Mouse (Mus musculus) forebrain, postnatal 0 days (tissue): ENCODE results near the gene Gm49383. TPM values are rescaled to one million over a fixed set of nuclear protein-coding genes. Genes with fewer than 3 reads are reported as not detected.

ENCODE experiments used
- ATAC-seq: fragments of 200-750 bp; cut with Nextera tagmentation; 2 replicates; pipeline ENCODE4 v1.8.0; 2017; ENCODE audit warnings: mild to moderate bottlenecking, moderate library complexity
- DNase-seq: peaks from one replicate; pipeline ENCODE4 v3.0.0-alpha.2; 2015
- H3K27ac ChIP-seq: fragments of 300-500 bp; sonication (generic); 2 replicates; pipeline ENCODE4 v1.5.1; 2014; ENCODE audit warnings: low read depth, mild to moderate bottlenecking, antibody characterized with exemption, low read length, moderate library complexity, mixed read lengths
- H3K27me3 ChIP-seq: fragments of 300-500 bp; sonication (generic); 2 replicates; pipeline ENCODE4 v1.6.1; 2014; ENCODE audit warnings: mild to moderate bottlenecking, low read length, mixed read lengths; ENCODE audit not compliant: insufficient read depth
- H3K36me3 ChIP-seq: fragments of 300-500 bp; sonication (generic); 2 replicates; pipeline ENCODE4 v1.6.1; 2014; ENCODE audit warnings: mild to moderate bottlenecking, moderate library complexity; ENCODE audit not compliant: insufficient read depth
- H3K4me1 ChIP-seq: fragments of 300-500 bp; sonication (generic); 2 replicates; pipeline ENCODE4 v1.6.1; 2014; ENCODE audit warnings: antibody characterized with exemption; ENCODE audit not compliant: insufficient read depth
- H3K4me2 ChIP-seq: fragments of 300-500 bp; sonication (generic); 2 replicates; pipeline ENCODE4 v1.6.1; 2014; ENCODE audit warnings: low read depth, mild to moderate bottlenecking, moderate library complexity
- H3K4me3 ChIP-seq: fragments of 300-500 bp; sonication (generic); 2 replicates; pipeline ENCODE4 v1.5.1; 2014; ENCODE audit warnings: low read depth, low read length, mixed read lengths
- H3K9ac ChIP-seq: fragments of 300-500 bp; sonication (generic); 2 replicates; pipeline ENCODE4 v1.6.1; 2014; ENCODE audit warnings: mild to moderate bottlenecking
- H3K9me3 ChIP-seq: fragments of 300-500 bp; sonication (generic); 2 replicates; pipeline ENCODE4 v1.6.1; 2016; ENCODE audit warnings: low read length
- CTCF ChIP-seq: sonication (generic); IDR thresholded peaks from 2 replicates; pipeline ENCODE4 v1.5.1; 2016; ENCODE audit warnings: antibody characterized with exemption, control low read depth, low read depth
- WGBS: fragments of 180-500 bp; shearing (Covaris S2); extraction: QIAGEN DNeasy Blood & Tissue Kit; methylation state at CpG from one replicate; pipeline ENCODE4 v1.1.7; 2014; 5-methylcytosine and 5-hydroxymethylcytosine counted together
- polyA plus RNA-seq: library from polyadenylated mRNA; unstranded; fragments of >200 nt; fragmentation: Nextera tagmentation; extraction: Ambion mirVana; gene quantifications from 2 replicates; pipeline ENCODE4 v1.2.1, GENCODE M21; 2015
- total RNA-seq: library from RNA; depleted of rRNA; stranded (reverse); fragments of >200 nt; gene quantifications from 2 replicates; pipeline ENCODE4 v1.2.3, GENCODE M21; 2014

Gm49383 gene
- total and polyA plus RNA-seq, 2 experiments from 2014 or later, result 5.7 to 8.8 TPM

DNA sequence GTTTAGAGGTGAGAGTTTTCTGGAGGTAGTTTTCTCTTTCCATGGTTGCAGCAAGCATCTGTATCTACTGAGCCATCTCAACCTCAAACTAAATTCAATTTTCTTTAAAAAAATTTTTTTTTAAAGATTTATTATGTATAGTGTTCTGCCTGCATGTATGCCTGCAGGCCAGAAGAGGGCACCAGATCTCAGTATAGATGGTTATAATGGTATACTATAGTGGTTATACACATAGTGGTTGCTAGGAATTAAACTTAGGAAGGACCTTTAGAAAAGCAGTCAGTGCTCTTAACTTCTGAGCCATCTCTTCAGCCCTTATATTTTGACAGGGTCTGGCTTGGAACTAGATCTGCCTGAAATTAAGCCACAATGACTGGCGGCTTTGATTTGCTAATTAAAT, 6.4 kb downstream of the Gm49383 start:
- WGBS, result 97% methylated on average over 1 of the region's 1 CpGs
- no peak overlapping the region for H3K4me3 ChIP-seq
- H3K4me1 ChIP-seq, result peaks cover 9% of the 10 kb centered on the region
- H3K9me3 ChIP-seq, result no peaks in the 10 kb centered on the region
- H3K4me2 ChIP-seq, result no peak overlapping the region
- TF ChIP-seq CTCF, result peak; percentile 49
- no peaks in the 10 kb centered on the region for H3K27me3 ChIP-seq
- H3K36me3 ChIP-seq, result peaks cover 4% of the 10 kb centered on the region; the same call in 1 of the 2 replicates
- H3K27ac ChIP-seq, result no peak overlapping the region
- DNase-seq (no peak), ATAC-seq (peak; percentile 50; the same call in 1 of the 2 replicates)
- H3K9ac ChIP-seq, result no peak overlapping the region

DNA sequence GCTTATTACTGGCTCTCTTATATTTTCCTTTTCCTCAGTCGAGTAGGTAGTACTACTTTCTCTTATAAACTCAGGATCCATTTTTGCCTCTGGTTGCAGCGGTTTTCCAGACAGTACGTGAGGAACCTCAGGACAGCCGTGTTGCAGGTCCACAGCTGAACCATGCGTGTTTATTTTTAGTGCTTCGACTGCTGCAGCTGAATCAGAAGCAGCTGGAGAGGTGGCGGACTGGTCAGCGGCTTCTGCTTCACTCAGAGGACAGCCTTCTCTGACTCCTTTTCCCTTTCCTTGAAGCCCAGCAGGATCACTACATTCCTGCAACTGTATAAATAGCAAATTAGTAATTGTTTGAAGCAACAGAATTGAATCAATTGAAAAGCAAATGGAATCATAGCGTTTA, 6.8 kb downstream of the Gm49383 start:
- no peak overlapping the region for H3K9ac ChIP-seq
- no peak overlapping the region for H3K4me3 ChIP-seq
- ATAC-seq (no peak), DNase-seq (no peak)
- no peaks in the 10 kb centered on the region for H3K27me3 ChIP-seq
- H3K4me2 ChIP-seq, result no peak overlapping the region
- H3K27ac ChIP-seq, result no peak overlapping the region
- TF ChIP-seq CTCF, result no peak
- peaks cover 13% of the 10 kb centered on the region for H3K4me1 ChIP-seq
- 89% methylated on average over 9 of the region's 9 CpGs for WGBS
- H3K36me3 ChIP-seq, result peaks cover 4% of the 10 kb centered on the region; the same call in 1 of the 2 replicates
- H3K9me3 ChIP-seq, result no peaks in the 10 kb centered on the region

DNA sequence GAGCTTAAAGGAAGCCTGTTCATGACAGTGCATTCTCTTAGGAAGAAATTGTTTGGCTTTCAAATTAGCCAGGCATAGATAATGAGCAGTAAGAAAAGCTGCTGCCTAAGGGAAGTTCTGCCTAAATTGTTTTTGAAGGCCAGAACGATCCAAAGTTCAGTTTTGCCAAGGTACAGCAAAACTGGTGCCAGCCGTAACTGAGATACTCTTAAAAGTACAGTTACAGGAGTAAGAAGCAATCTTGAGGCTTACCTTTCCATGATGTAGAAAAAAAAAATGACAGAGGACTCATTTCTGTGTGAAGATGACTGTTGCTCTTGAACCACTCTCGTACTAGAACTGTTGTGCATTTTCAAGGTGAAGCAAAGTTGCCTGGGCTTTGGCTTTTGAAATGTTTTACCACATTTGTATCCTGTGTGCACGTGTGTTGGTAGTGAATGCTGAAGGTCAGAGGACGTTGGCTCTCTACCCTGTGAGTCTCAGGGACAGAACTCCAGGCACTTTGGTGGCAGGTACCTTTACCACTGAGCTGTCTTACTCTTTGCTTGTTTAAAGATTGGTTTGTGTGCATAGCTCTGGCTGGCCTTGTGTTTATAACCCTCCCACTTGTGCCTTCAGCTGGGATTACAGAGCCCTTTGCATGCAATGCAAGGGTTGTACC, 10.0 kb downstream of the Gm49383 start:
- ATAC-seq, result no peak
- Histone ChIP-seq H3K4me3 (0 out of 2 replicates have a peak overlapping the region, but pooled peaks have one; percentile 5), H3K36me3 (peaks cover 6% of the 10 kb centered on the region; the same call in 1 of the 2 replicates), H3K4me2 (no peak overlapping the region), H3K27me3 (no peaks in the 10 kb centered on the region), H3K27ac (no peak overlapping the region), H3K9me3 (no peaks in the 10 kb centered on the region), H3K9ac (no peak overlapping the region), H3K4me1 (peaks cover 14% of the 10 kb centered on the region)
- 58% methylated on average over 5 of the region's 5 CpGs for WGBS
- no peak for TF ChIP-seq CTCF
- DNase-seq, result no peak

DNA sequence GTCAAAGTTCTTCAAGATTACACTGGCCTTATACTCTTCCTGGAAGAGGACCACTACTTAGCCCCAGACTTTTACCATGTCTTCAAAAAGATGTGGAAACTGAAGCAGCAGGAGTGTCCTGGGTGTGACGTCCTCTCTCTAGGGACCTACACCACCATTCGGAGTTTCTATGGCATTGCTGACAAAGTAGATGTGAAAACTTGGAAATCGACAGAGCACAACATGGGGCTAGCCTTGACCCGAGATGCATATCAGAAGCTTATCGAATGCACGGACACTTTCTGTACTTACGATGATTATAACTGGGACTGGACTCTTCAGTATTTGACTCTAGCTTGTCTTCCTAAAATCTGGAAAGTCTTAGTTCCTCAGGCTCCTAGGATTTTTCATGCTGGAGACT, 11.5 kb downstream of the Gm49383 start:
- H3K9me3 ChIP-seq, result no peaks in the 10 kb centered on the region
- peaks cover 14% of the 10 kb centered on the region for H3K4me1 ChIP-seq
- DNase-seq (no peak), ATAC-seq (no peak)
- peak overlapping the region; percentile 90; the same call in 1 of the 2 replicates for H3K9ac ChIP-seq
- H3K36me3 ChIP-seq, result peaks cover 6% of the 10 kb centered on the region; the same call in 1 of the 2 replicates
- peak overlapping the region; percentile 86 for H3K4me3 ChIP-seq
- H3K27me3 ChIP-seq, result no peaks in the 10 kb centered on the region
- TF ChIP-seq CTCF, result no peak
- 75% methylated on average over 7 of the region's 7 CpGs for WGBS
- H3K4me2 ChIP-seq, result peak overlapping the region; percentile 94
- no peak overlapping the region for H3K27ac ChIP-seq

DNA sequence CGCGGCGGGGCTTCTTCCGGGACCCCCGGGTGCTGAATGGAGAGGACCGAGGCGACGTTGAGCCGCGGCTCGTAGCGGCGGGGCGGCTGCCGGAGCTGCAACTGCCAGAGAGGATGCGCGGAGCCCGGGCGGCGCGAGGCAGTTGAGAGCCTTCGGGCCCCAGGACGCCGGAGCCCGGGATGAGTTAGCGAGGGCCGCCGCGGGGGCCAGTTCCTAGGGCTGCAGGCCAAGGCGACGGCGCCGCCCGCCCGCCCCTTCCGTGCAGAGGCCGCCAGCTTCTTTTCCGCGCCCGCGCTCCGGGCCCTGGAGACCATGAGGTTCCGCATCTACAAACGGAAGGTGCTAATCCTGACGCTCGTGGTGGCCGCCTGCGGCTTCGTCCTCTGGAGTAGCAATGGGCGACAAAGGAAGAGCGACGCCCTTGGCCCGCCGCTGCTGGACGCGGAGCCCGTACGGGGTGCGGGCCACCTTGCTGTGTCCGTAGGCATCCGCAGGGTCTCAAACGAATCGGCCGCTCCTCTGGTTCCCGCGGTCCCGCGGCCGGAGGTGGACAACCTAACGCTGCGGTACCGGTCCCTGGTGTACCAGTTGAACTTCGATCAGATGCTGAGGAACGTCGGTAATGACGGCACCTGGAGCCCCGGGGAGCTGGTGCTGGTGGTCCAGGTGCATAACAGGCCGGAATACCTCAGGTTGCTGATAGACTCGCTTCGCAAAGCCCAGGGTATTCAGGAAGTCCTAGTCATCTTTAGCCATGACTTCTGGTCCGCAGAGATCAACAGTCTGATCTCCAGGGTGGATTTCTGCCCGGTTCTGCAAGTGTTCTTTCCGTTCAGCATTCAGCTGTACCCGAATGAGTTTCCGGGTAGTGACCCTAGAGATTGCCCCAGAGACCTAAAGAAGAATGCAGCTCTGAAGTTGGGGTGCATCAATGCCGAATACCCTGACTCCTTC, 12.3 kb downstream of the Gm49383 start:
- peak; percentile 62 for ATAC-seq
- 5% methylated on average over 86 of the region's 86 CpGs for WGBS
- no peaks in the 10 kb centered on the region for H3K27me3 ChIP-seq

DNA sequence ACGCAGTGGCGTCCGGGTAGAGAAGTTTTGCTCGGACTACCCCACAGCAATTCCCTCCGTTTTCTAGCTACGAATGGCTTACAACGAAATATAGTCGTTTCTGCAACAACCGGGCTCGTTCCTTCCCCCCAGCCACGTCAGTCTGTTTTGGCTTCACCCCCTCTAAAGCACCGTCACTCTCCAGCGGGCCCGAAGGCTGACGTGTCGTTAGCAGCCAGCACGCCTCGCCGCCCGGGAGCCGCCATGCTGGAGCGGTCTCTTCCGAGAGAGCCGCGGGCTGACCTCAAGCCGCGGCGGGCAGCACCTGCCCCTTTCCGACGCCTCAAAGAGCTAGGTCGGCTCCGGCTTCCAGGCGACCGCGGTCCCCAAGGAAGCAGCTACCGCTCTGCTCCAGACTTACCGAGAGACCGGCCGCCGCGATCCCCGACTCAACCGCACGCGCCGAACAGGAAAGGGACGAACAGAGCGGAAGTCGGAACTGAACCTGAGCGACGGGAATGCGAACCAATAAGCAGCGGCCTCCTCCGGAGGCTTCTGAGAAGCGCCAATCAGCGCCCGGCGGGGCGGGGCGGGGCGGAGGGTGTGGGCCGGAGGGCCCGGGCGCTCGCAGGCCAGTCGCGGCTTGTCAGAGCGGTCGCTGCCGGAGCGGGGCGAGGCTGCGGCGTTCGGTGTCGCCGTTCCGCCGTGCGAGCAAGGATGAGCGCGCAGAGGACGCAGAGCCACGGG, 13.2 kb downstream of the Gm49383 start, which contains the start of the genes Rpl36al and Mgat2:
TSS of gene Rpl36al (minus strand) at position 501 of the 726 bp plus-strand sequence.
TSS of gene Mgat2 (plus strand) at position 575 of the 726 bp plus-strand sequence.
- Histone ChIP-seq H3K36me3 (peaks cover 6% of the 10 kb centered on the region; the same call in 1 of the 2 replicates), H3K27ac (peak within 1 kb of the TSS; percentile 96), H3K9me3 (no peaks in the 10 kb centered on the region), H3K4me2 (peak within 1 kb of the TSS; percentile 94), H3K9ac (peak within 1 kb of the TSS; percentile 90), H3K4me3 (peak within 1 kb of the TSS; percentile 86), H3K27me3 (no peaks in the 10 kb centered on the region), H3K4me1 (peaks cover 14% of the 10 kb centered on the region)
- WGBS, result under 1% methylated on average over 84 of the region's 84 CpGs
- TF ChIP-seq CTCF, result no peak
- ATAC-seq, result peak; percentile 99
- DNase-seq, result peak; percentile 99

More for the DNA sequence above, 12.3 kb downstream of the Gm49383 start:
- Histone ChIP-seq H3K36me3 (peaks cover 6% of the 10 kb centered on the region; the same call in 1 of the 2 replicates), H3K4me3 (peak overlapping the region; percentile 86), H3K27ac (peak overlapping the region; percentile 96), H3K9me3 (no peaks in the 10 kb centered on the region), H3K4me2 (peak overlapping the region; percentile 94), H3K9ac (peak overlapping the region; percentile 90), H3K4me1 (peaks cover 14% of the 10 kb centered on the region)
- TF ChIP-seq CTCF, result 0 out of 2 replicates have a peak, but pooled peaks have one; percentile 2
- no peak for DNase-seq
